Mouse (Mus musculus) left cerebral cortex, adult 18-20 months (tissue): Measurements from ENCODE around the gene Qrich2. TPM values are rescaled to one million over a fixed set of nuclear protein-coding genes. Genes with fewer than 3 reads are reported as not detected.

Source experiments
- DNase-seq, 2 experiments: peaks; one replicate each; pipeline ENCODE4 v3.0.0; 2021 to 2022; ENCODE audit warnings: low spot score in 2 of 2, mixed read lengths in 1 of 2
- total RNA-seq, 2 experiments: library from RNA; stranded (reverse); gene quantifications; 2 replicates each; pipeline ENCODE4 v1.2.3; 2021

The Qrich2 gene
- total RNA-seq, 2 experiments from 2014 or later, result 0.05 TPM; not detected in 1

DNA sequence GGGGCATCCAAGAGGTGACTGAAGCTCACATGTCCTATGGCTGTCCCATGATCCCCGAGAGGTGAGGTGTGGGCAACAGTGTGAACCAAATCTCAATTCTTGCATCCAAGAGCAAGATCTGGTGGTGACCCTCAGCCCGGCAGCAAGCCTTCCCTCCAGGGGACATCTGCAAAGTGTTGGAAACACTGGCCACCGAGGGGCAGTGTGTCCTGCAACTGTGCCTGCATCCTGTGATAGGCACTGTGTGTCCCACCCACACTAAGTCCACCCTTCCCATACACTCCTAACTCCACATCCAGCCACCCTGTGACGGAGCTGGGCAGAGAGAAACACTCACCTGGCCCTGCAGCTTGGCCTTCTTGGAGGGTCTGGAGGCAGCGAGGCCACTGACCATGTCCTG, 18.2 kb downstream of the Qrich2 start:
- DNase-seq, result no peak

GRCm38 (mm10) chr11:116446308-116446887, 19.6 kb downstream of the Qrich2 start:
- DNase-seq, result no peak

GRCm38 (mm10) chr11:116445596-116446307, 20.3 kb downstream of the Qrich2 start:
- DNase-seq, result peak; percentile 91 to 98

- no peak for DNase-seq
These were observed 22.1 kb downstream of the Qrich2 start for GRCm38 (mm10) chr11:116443935-116444334.

- no peak for DNase-seq
These were observed 22.7 kb downstream of the Qrich2 start for GRCm38 (mm10) chr11:116443311-116443710.

DNA sequence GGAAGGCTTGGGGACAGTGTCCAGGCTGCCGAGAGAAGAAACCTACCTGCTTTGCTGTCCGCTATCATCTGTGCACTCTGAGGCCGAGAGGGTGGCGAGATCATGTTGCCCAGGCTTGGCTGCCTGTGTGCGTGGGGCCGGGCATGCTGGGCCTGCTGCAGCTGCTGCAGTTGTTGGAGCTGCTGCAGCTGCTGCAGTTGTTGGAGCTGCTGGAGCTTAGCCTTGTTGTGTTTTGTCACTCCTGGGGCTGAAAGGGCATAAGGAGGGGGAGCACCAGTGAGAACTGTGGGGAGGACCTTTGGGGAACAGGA, 23.2 kb downstream of the Qrich2 start:
- no peak for DNase-seq

DNA sequence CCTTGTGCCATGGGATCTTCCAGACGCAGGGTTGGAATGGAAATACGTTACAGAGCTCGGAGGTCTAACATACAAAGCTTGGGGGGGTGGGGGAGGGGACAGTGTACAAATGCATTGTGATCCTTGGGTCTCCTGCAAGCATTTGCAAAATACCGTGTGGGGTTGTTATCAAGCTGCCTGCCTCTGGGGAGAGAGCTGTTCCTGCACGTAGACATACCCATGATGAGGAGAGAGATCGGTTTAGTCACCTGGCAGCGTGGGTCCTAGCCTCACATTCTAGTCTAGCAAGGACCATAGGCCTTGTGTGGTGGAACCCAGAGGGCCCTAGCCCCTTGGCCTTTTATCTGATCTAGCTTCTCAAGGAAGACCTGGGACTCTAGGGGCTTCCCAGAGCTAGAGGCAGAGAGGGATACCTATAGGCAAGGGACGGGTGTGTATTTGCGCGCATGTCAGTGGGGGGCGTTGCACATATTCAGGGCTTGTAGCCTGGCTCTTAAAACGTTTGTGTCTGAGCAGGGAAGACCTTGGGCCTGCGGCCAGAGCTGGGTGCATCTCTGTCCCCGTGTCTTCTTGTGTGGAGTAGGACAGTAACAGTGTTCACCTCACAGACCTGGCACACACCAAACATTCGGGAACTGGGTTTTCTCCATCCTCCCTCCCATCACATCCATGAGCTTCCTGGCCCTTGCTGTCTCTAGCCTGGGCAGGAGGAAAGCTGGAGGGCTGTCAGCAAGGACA, 23.7 kb downstream of the Qrich2 start:
- no peak for DNase-seq

DNA sequence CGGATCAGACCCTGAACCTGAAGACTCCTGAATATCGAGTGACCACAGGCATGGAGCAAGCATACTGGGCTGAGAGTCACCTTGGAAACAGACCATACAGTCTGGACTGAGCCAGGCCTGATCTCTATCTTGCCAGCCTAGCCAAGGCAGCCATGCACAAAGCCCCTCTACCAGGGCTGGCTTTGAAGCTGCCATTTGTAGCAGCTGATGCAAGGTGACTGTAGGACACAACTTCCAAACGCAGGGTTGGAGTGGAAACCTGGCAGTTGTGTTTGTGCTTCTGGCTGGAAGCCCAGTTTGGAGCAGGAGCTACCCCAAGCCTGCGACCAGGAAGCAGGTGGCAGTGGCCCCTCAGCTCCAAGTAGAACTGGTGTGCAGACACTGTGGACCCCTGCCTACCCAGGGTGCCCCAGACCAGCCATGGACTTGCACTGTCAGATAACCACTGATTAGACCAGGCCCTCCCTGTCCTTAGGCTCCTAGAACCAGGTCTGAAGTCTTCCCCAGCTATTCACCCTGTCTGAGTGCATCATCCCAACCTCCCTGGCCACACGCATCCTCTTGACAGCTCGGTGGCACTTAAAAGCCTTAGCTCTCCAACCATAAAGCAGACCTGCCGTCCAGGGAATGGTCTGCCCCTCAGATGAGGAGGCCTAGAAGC, 25.5 kb downstream of the Qrich2 start:
- no peak for DNase-seq

DNA sequence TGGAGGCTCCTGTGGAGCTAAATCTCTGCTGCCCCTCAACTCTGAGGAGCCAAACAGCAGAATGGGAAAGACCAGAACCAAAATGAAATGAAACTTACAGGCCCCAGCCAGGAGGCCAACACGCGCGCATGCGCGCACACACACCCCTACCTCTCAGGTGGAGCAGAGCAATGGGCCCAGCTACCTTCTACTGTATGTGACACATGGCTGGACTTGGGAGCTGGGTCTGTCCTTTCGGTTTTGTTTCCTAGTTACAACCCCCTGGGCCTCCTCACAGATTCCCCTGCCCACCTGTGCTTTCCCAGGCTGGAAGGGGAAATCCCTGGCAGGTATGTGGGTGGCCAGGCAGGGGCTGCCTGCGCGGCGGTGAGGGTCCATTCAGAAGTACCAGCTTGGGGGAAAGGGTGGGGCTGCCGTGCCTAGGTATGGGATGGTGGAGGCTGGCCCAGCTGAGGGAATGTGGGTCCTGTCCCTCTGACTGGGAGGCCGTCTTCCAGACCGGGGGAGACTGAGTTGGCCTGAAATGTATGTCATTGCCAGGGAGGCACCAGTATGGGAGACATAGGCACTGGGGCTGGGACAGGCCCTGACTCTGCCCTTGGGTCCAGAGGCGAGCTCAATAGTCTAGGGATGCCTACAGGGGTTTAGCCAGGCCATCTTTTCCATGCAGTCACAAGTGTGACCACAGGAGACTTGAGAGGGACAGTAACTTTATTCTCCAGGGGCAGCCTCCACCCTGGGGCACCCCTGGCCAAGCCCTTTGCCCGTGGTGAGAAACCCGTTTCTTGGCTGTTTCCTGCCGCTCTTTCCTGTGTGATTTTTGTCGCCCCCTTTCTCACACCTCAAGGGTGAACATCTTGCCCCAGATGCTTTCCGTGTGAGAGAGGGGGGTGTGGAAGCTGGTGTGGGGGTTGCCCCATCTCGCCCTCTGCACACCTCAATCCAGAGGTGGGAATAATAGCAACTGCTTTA, 26.5 kb downstream of the Qrich2 start:
- no peak for DNase-seq

GRCm38 (mm10) chr11:116437541-116437940, 28.5 kb downstream of the Qrich2 start:
- DNase-seq, result no peak

DNA sequence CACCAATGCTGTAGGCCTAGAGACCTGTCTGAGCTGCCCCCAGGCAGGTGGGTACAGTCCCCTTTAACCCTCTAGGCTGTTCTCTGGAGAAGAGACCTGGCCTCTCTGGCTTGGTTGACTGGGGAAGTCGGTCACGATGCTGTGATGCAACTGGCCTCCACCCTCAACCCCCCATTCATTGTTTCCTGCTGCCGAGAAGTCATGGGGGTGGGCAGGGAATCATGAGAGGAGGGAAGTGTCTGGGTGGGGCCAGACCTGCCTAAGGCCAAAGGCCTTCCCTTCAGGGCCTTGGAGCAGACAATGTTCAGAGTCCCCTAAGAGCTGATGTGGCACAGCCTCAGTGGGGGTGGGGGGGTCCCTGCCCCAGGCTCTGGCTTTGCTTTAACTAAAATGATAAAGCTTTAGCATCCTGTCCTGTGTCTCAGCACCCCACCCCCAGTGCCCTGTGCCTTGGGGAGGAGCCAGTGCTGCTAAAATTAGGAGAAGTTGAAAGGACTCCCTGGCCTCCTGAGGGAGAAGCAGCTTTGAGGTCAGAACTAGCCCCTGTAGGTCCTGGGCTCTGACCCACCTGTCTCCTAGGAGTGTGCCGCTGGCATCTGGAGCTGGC, 29.2 kb downstream of the Qrich2 start:
- DNase-seq, result no peak

- DNase-seq, result no peak
These were observed 29.9 kb downstream of the Qrich2 start for GRCm38 (mm10) chr11:116435992-116436724.

DNA sequence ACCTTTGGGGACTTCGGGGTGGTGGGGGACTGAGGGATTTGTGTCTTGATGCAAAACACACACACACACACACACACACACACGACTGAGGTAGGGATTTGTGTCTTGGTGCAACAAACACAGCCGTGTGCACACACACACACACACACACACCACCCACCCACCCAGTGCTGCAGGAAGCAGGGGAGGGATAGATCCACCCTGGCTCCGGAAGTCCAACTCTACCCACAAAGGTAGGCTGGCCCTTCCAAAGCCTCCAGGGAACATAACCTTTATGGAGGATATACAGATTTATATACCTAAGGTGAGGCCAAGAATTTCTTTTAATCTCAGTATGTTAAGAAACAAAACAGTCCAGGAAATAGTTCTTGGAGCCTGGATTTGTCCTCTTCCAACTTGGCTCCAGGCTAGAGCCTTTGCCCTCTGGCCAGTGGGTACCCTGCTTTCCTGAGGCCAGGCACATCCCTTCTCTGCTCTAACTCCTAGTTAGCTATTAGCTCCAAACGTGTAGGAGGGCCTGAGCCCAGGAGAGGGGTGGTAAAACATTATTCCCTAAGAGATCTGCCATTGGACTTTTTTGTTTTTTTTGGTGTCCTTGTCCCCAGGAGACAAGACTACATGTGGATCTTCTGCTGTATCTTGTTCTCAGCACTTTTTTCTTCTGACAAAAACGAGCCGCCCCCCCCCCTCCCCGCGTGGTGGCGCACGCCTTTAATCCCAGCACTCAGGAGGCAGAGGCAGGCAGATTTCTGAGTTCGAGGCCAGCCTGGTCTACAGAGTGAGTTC, 30.9 kb downstream of the Qrich2 start:
- DNase-seq, result no peak

DNA sequence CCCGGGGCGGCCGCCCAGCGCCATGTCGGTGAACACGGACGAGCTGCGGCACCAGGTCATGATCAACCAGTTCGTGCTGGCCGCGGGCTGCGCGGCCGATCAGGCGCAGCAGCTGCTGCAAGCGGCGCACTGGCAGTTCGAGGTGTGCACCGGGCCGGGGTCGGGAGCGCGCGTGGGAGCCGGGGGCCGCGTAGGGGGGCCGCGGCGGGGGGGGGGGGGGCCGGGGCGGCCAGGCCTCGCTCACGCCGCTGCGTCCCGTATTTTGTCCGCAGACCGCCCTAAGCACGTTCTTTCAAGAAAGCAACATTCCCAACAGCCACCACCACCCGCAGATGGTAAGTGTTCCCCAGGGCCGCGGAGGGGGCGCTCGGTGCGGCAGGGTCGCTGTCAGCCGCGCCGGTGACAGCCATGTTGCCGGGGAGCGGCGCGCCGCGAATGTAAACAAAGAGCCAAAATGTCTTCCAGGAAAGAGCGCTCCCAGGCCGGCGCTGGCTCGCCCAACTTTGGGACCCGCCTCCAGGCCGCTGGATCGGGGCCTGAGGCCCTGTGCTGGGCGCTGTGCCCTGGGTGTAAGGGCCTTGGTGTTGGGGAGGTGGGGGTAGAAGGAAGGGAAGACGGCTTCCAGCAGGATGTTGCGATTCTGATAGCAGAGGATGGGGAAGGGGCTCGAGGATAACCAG, 31.6 kb downstream of the Qrich2 start:
- DNase-seq, result peak; percentile 49 to 54

DNA sequence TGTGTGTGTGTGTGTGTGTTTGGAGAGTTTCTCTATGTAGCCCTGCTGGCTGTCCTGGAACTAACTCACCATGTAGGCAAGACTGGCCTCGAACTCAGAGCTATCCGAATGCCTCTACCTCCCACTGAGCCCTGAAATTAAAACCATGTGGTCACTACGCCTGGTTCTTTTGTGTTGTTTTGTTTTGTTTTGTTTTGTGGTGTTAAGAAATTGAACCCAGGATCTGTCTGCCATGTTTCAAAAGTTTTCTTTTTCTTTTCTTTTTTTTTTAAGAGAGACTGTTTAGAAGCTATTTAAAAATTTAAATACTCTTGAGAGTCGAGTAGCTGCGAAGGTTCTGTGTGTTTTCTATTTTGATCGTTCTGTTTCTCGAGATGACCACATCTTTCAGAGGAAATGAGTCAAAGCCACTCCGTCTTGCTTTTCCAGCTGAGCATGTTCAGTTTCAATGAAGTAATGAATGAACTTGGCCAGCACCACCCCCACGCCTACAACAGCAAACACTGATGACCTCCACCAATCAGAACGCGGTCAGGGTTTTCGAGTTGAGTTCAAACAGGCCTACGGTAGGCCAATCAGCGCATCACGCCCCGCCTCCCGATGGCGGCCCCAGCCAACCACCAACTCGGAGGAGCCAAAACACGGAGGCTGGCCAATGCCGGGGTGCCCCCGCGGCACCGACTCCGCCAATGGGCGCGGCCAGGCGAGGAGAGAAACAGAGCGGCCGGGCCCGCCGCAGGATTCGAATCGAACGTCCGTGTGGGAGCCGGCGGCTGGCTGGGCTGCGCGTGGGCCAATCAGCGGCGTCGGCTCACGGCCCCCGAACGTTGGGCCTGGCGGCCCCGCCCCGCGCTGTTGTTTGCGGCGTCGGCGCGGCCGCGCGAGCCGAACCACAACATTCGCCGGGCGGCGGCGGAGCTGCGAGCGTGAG, 32.4 kb downstream of the Qrich2 start, which contains the start of gene Ubald2:
Gene Ubald2 (plus strand): TSS at position 739 of the 931 bp plus-strand sequence.
- peak; percentile 95 to 98 for DNase-seq

- DNase-seq, result peak; percentile 59 to 66
These were observed 33.3 kb downstream of the Qrich2 start for GRCm38 (mm10) chr11:116432593-116433355.
